Mouse (Mus musculus): ENCODE data around the gene Erg. TPM values are rescaled to one million over a fixed set of nuclear protein-coding genes. Genes with fewer than 3 reads are reported as not detected.

The Erg gene
- total and polyA plus RNA-seq, 3 experiments: 0.11 to 0.81 (median 0.34) TPM

GRCm38 (mm10) chr16:95405496-95405895 lies 180.9 kb downstream of the Erg start:
- dilution Hi-C loops (cut with MboI; ENCODE audit: extremely low pct_ligation_motif_present, extremely low pct_unique_long_range_greater_than_20kb, low sequenced_read_pairs): no loop called here
- no peaks in the 10 kb centered on the region for H3K27me3 ChIP-seq (replicated peaks)
- H3K27ac ChIP-seq (ENCODE audit: insufficient read depth, low read depth): no peak overlapping the region
- TF ChIP-seq BHLHE40 (IDR thresholded peaks at IDR 0.05; ENCODE audit: low read depth, low read length) (no peak), EP300 (IDR thresholded peaks at IDR 0.05; ENCODE audit: low read length) (no peak), HCFC1 (IDR thresholded peaks at IDR 0.05; ENCODE audit: low read depth, low read length) (no peak), TCF12 (IDR thresholded peaks at IDR 0.05; ENCODE audit: low read depth, low read length) (no peak), JUND (conservative IDR thresholded peaks at IDR 0.05; ENCODE audit: low read depth, low read length) (no peak), GABPA (IDR thresholded peaks at IDR 0.05; ENCODE audit: insufficient replicate concordance, low read depth, low read length) (no peak), E2F4 (IDR thresholded peaks at IDR 0.05; ENCODE audit: insufficient replicate concordance, low read depth, low read length) (no peak), ZNF384 (IDR thresholded peaks at IDR 0.05; ENCODE audit: low read depth, low read length) (no peak), CTCF (conservative IDR thresholded peaks at IDR 0.05 in 1 of 2, IDR thresholded peaks at IDR 0.05 in 1 of 2; ENCODE audit: low read depth in 2 of 2, low read length in 2 of 2) (no peak), CHD1 (IDR thresholded peaks at IDR 0.05; ENCODE audit: low read depth, low read length) (no peak), RCOR1 (conservative IDR thresholded peaks at IDR 0.05; ENCODE audit: low read depth, low read length) (no peak), ZMIZ1 (IDR thresholded peaks at IDR 0.05; ENCODE audit: low read depth, low read length) (no peak), MYC (IDR thresholded peaks at IDR 0.05; ENCODE audit: low read depth, low read length) (no peak), MAZ (IDR thresholded peaks at IDR 0.05; ENCODE audit: low read depth, low read length) (no peak), MAFK (IDR thresholded peaks at IDR 0.05; ENCODE audit: insufficient replicate concordance, low read length) (no peak), MXI1 (IDR thresholded peaks at IDR 0.05; ENCODE audit: low read depth, low read length) (no peak), ZC3H11A (IDR thresholded peaks at IDR 0.05; ENCODE audit: low read depth, low read length) (no peak)
- H3K4me1 ChIP-seq (ENCODE audit: control insufficient read depth in 1 of 2, insufficient read depth in 2 of 2): peaks cover 6 to 23% of the 10 kb centered on the region in 2 experiments; a peak in 3 of 4 replicates
- no peak for DNase-seq (ENCODE audit: extremely low read depth)
- H3K4me3 ChIP-seq (replicated peaks in 1 of 3; ENCODE audit: low read depth in 2 of 3, low read length in 2 of 3, poor library complexity in 1 of 3): no peak overlapping the region
- H3K9ac ChIP-seq (ENCODE audit: insufficient read depth, low read depth): no peak overlapping the region
- no peaks in the 10 kb centered on the region for H3K36me3 ChIP-seq (replicated peaks in 1 of 2; ENCODE audit: control insufficient read depth in 1 of 2, insufficient read depth in 1 of 2, low read length in 1 of 2)
- in situ Hi-C loops (cut with MboI; ENCODE audit: low pct_ligation_motif_present, low pct_unique_long_range_greater_than_20kb, low sequenced_read_pairs): no loop called here
- no peaks in the 10 kb centered on the region for H3K9me3 ChIP-seq (replicated peaks; ENCODE audit: low read length)
- no peak overlapping the region for H3K4me2 ChIP-seq (ENCODE audit: insufficient read depth, low read depth, poor library complexity, severe bottlenecking)
- no peaks in the 10 kb centered on the region for H3K79me2 ChIP-seq (replicated peaks; ENCODE audit: control insufficient read depth, extremely low read depth, insufficient read depth, poor library complexity, severe bottlenecking)

- Histone ChIP-seq H3K9me3 (replicated peaks; ENCODE audit: low read length) (no peaks in the 10 kb centered on the region), H3K9ac (ENCODE audit: insufficient read depth, low read depth) (no peak overlapping the region), H3K4me2 (ENCODE audit: insufficient read depth, low read depth, poor library complexity, severe bottlenecking) (no peak overlapping the region), H3K79me2 (replicated peaks; ENCODE audit: control insufficient read depth, extremely low read depth, insufficient read depth, poor library complexity, severe bottlenecking) (no peaks in the 10 kb centered on the region), H3K27ac (ENCODE audit: insufficient read depth, low read depth) (no peak overlapping the region), H3K4me3 (replicated peaks in 1 of 3; ENCODE audit: low read depth in 2 of 3, low read length in 2 of 3, poor library complexity in 1 of 3) (no peak overlapping the region), H3K4me1 (ENCODE audit: control insufficient read depth in 1 of 2, insufficient read depth in 2 of 2) (peaks cover 6 to 27% of the 10 kb centered on the region in 2 experiments; a peak in 3 of 4 replicates), H3K27me3 (replicated peaks) (no peaks in the 10 kb centered on the region), H3K36me3 (replicated peaks in 1 of 2; ENCODE audit: control insufficient read depth in 1 of 2, insufficient read depth in 1 of 2, low read length in 1 of 2) (no peaks in the 10 kb centered on the region)
- DNase-seq (ENCODE audit: extremely low read depth): no peak
- no peak for TF ChIP-seq SIN3A (IDR thresholded peaks at IDR 0.05; ENCODE audit: low read length)
- no peak for TF ChIP-seq SMC3 (IDR thresholded peaks at IDR 0.05; ENCODE audit: low read depth, low read length)
- TF ChIP-seq USF2 (conservative IDR thresholded peaks at IDR 0.05; ENCODE audit: low read depth, low read length): no peak
- TF ChIP-seq IRF4 (IDR thresholded peaks at IDR 0.05; ENCODE audit: low read depth, low read length): no peak
- TF ChIP-seq RCOR1 (conservative IDR thresholded peaks at IDR 0.05; ENCODE audit: low read depth, low read length): no peak
- TF ChIP-seq CHD1 (IDR thresholded peaks at IDR 0.05; ENCODE audit: low read depth, low read length): no peak
- no peak for TF ChIP-seq ZC3H11A (IDR thresholded peaks at IDR 0.05; ENCODE audit: low read depth, low read length)
- TF ChIP-seq MEF2A (IDR thresholded peaks at IDR 0.05; ENCODE audit: borderline replicate concordance, low read depth, low read length): no peak
- no peak for TF ChIP-seq CHD2 (IDR thresholded peaks at IDR 0.05; ENCODE audit: low read length)
- no peak for TF ChIP-seq TCF12 (IDR thresholded peaks at IDR 0.05; ENCODE audit: low read depth, low read length)
- TF ChIP-seq KAT2A (IDR thresholded peaks at IDR 0.05; ENCODE audit: insufficient replicate concordance, low read length): no peak
- TF ChIP-seq TBP (conservative IDR thresholded peaks at IDR 0.05; ENCODE audit: low read depth, low read length): no peak
- in situ Hi-C loops (cut with MboI; ENCODE audit: low pct_ligation_motif_present, low pct_unique_long_range_greater_than_20kb, low sequenced_read_pairs) (no loop called here), dilution Hi-C loops (cut with MboI; ENCODE audit: extremely low pct_ligation_motif_present, extremely low pct_unique_long_range_greater_than_20kb, low sequenced_read_pairs) (no loop called here)
Observed at GRCm38 (mm10) chr16:95403453-95403852, 182.9 kb downstream of the Erg start.
